Mouse (Mus musculus): ENCODE measurements around the gene C2cd6.

C2cd6 gene

DNA sequence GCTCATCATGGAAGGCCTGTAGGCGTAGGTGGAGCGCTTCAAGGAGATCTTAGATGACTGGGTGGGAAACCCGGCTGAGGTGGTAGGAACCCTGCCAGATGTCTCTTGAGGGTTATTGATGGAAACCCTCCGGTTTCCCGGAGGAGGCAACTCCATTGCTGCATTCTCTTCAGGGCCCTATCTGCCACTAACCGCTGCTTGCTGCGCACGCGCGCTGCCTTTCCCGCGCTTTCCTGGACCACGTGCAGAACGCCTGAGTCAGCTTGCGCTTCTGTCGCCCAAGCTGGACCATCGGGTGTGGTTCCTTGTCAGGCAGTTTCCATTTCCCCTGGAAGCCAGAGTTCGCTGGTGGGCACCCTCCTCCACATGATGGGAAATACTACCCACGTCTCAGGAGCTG lies at the start of gene C2cd6:
TSS of gene C2cd6 (minus strand) at position 196 of the 400 bp plus-strand sequence.
- no peak for DNase-seq

DNA sequence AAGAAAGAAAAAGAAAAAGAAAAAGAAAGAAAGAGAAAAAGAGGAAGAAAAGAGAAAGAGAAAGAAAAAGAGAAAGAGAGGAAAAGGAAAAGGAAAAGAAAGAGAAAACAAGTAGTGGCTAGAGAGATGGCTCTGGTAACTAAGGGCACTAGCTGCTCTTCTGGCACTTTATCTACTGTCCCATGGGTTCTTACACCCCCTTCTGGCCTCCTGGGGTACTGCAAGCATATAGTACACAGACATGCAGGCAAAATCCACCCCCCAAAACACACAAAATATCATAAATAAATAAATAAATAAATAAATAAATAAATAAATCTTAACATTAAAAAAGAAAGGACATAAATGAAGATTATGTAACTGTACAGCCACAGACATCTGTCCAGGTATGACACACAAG lies 48.1 kb upstream of the C2cd6 start:
- peak; percentile 76 for DNase-seq

DNA sequence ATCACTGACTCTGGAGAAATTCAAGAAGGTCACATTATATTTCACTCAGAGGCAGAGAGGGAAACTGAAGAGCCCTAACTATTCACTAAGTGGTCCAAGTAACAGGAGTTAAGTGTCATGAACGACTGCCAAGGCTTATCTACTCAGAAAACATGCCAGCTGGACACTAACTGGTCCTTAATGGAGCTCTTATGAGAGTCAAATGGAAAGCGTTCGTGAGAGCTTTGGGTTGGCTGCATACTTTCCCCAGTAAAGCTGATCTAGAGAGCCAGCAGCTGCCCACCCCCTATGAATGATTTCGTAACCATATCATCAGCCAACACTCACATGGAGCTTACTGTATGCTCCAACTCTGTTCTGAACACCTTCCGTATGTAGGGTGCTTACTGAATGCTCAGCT lies 39.7 kb upstream of the C2cd6 start:
- no peak for DNase-seq

DNA sequence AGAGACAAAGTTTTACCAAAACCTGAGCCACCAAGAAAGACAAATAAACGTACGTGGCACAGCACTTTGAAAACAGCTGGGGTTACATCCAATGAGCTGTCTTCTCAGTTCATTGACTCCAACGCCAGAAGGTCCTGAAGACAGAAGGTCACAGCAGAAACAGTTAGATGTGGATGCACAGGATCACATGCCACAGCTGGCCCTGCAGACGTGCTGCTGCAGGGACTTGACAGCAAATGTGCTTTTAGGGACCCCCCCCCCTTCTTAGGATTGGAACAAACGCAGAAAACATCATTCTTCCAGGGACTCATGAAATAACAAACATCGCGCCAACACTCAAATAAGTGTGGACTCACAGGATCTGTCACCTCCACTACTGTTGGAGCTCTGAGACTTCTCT lies 34.2 kb upstream of the C2cd6 start:
- no peak for DNase-seq

DNA sequence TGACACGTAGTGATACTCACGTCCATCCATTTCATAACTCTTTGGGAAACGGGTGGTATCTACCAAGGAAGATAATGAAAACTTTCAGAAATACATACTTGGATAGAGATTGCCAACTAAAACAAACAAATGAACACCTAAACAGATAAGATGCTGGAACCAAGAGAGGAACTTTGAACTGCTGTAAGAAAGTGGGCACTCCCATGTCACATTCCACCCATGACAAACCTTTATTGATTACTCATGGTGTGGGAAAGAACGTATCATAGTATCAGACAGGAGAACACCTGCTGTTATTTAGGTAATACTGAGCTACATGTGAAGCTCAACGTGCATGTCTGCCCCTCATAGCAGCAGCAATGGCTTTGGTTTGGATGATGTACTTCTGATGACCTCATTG lies 30.9 kb upstream of the C2cd6 start:
- DNase-seq = no peak

DNA sequence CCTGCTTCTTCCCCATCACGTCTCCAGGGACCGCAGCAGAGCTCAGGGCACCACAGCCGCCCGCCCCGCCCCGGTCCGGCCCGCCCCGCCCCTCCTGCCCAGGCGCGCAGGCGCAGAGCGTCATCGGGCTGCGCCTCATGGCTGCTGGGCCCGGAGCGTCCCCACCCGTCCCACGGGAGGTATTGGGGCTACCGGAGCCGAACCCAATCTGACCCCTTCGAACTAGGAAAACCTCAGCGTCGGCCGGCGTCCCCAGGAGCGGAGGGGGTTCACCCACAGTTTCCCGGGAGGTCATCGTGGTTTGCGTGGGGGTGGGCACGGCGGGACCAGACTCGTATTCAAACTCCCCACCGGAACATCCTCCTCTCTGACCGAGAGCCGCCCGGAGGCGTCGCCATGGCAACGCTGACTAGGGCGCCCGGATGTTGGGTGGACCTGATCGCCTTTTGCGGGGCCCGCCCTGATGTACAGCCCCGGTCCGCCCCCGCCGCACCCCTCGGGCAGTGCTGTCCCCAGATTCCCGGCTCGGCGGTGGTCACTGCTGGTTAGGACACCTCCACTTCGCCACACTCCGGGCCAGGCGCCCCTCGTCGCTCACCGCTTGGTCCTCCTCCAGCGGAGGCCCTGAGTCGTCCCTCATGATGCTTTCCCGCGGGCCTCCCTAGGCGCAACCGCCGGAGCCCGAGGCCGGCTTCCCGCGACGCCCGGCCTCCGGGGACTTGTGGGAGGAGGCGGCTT lies 25.2 kb upstream of the C2cd6 start, which contains the start of gene Tmem237:
TSS of gene Tmem237 (minus strand) at position 689 of the 738 bp plus-strand sequence.
- DNase-seq = peak; percentile 90

DNA sequence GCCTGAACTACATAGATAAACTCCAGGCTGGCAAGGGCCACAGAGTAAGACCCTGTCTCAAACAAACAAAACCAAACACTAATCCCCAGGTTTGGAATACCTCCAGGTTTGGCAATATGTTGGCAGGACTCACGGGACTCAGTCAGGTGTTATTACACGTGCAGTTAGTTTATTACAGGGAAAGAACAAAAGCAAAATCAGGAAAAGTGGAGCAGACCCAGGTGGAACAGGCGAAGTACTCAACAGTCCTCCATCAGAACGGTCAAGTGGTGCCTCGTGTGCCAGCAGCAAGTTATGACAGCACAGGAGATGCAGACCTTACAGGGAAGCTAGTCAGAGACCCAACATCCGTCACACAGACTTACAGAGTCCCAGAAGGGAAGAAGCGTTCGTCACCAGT lies 15.8 kb upstream of the C2cd6 start:
- DNase-seq = no peak

DNA sequence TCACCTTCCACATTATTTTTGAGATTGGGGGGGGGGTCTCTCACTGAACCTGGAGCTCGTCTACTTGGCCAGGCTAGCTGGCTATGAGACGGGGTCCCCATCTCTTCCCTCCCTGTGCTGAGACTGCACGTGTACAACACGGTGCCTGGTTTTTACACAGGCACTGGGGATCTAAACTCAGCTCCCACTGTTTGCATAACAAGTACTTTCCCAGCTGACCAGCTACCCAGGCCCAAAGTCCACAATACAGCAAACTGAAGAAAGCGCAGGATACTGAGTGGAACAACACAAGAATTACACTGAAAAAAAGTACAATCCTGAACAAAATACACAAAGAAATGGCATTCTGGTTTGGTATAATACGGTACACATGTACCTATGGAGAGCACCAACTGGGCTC lies 7.4 kb upstream of the C2cd6 start:
- peak; percentile 5 for DNase-seq

DNA sequence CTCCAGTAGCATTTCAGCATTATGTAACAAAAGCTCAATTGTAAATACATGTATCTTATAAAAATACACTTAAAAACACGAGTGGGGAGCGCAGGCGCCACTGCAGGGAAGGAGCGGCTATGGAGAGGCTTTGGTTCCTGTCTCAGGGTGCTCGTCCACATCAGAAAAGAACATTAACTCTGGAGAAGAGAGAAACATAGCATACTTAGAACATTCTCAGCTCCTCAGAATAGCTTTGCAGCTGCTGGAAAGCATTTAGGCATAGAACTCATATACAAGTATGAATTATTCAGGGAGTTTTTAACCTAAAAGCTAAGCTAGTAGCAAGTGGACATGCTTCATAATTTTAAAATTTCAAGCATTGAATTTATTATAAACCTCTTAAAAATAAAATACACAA lies 6.3 kb upstream of the C2cd6 start:
- no peak for DNase-seq

DNA sequence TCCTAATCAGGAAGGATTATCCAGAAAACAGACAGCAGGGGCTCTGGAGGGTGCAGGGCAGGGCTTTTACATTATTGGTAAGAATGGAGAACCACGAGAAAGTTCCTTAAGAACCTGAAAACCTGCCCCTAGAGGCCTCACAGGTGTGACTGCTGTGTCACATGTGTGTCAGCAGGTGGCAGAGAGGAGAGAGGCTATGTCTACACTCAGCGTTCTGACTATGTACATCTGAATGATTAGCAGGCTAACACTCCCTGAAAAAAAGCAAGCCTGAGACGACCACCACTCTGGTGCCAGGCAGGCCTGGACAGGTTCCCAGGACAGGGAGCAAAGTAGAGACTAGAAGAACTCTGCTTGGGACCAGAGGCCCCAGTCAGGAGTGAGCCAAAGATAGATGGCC lies 23.8 kb downstream of the C2cd6 start:
- no peak for DNase-seq

GRCm38 (mm10) chr1:59067976-59068375 lies 26.7 kb downstream of the C2cd6 start:
- peak; percentile 23 for DNase-seq

DNA sequence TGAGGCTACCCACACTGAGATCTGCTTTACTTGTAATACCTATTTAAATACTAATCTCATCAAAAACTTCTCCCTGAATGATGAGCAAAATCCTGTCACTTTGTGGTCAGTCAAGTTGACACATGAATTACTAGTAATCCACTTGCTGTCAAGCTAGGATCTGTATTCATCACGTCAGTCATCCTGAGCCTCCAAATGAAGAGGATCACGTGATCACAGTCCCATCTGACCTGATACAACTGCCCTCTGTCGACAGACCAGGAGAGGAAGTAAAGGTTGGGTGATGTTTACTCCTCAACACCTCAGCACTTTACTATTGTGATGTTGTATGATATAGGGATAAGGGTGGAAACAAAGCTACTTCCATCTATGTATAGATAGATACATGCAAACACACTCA lies 31.0 kb downstream of the C2cd6 start:
- no peak for DNase-seq

GRCm38 (mm10) chr1:59056955-59057354 lies 37.7 kb downstream of the C2cd6 start:
- DNase-seq = no peak

GRCm38 (mm10) chr1:59051306-59051705 lies 43.4 kb downstream of the C2cd6 start:
- no peak for DNase-seq

GRCm38 (mm10) chr1:59037723-59038122 lies 57.0 kb downstream of the C2cd6 start:
- no peak for DNase-seq

GRCm38 (mm10) chr1:59021556-59021955 lies 73.1 kb downstream of the C2cd6 start:
- no peak for DNase-seq

- DNase-seq = no peak
These were observed 85.5 kb downstream of the C2cd6 start for GRCm38 (mm10) chr1:59009250-59009649.
